Mouse (Mus musculus): ENCODE measurements around the gene Enpp6. TPM values are rescaled to one million over a fixed set of nuclear protein-coding genes. Genes with fewer than 3 reads are reported as not detected.

Enpp6 gene
- polyA plus RNA-seq, 1 experiment from 2014 or later = 0.32 TPM

- no peak for DNase-seq (ENCODE audit: low read depth, low spot score)
- ChIA-PET CTCF (interaction anchor here (1.0 to 5.1 kb wide), 2 partner anchors 9 to 408 kb away, joined by 5 to 19 read pairs; no protein-coding TSS in a partner anchor), POLR2A (no interaction called here)
Observed at GRCm38 (mm10) chr8:46962630-46963427, 23.9 kb upstream of the Enpp6 start.

GRCm38 (mm10) chr8:46963619-46964145 lies 23.0 kb upstream of the Enpp6 start:
- ChIA-PET CTCF (interaction anchor here (1.0 to 5.1 kb wide), 2 partner anchors 10 to 407 kb away, joined by 5 to 19 read pairs; no protein-coding TSS in a partner anchor), POLR2A (no interaction called here)
- H3K27me3 ChIP-seq = no peaks in the 10 kb centered on the region
- no peak for TF ChIP-seq CTCF (IDR thresholded peaks at IDR 0.05)
- no peak for ATAC-seq
- in situ Hi-C loops (cut with MboI; ENCODE audit: low pct_unique_long_range_greater_than_20kb) = no loop called here
- DNase-seq (ENCODE audit: low read depth, low spot score) = no peak

More at GRCm38 (mm10) chr8:46962630-46963427, 23.9 kb upstream of the Enpp6 start:
- in situ Hi-C loops (cut with MboI; ENCODE audit: low pct_unique_long_range_greater_than_20kb) = no loop called here
- H3K27me3 ChIP-seq = no peaks in the 10 kb centered on the region
- no peak for ATAC-seq
- TF ChIP-seq CTCF (IDR thresholded peaks at IDR 0.05) = no peak

- POLR2A ChIA-PET = no interaction called here
- in situ Hi-C loops (cut with MboI; ENCODE audit: low pct_unique_long_range_greater_than_20kb) = no loop called here
- CTCF ChIA-PET = interaction anchor here (5.1 kb wide), 1 partner anchor 12 kb away, joined by 19 read pairs; no protein-coding TSS in a partner anchor
- no peaks in the 10 kb centered on the region for H3K27me3 ChIP-seq
- DNase-seq (ENCODE audit: low read depth, low spot score) = no peak
- no peak for TF ChIP-seq CTCF (IDR thresholded peaks at IDR 0.05)
- ATAC-seq = no peak
Observed at GRCm38 (mm10) chr8:46965812-46966211, 20.9 kb upstream of the Enpp6 start.

- no peaks in the 10 kb centered on the region for H3K27me3 ChIP-seq
- ATAC-seq (no peak), DNase-seq (ENCODE audit: low read depth, low spot score) (no peak)
- POLR2A ChIA-PET = interaction anchor here (0.6 to 0.7 kb wide), 2 partner anchors 60 to 321 kb away, joined by 3 to 5 read pairs; no protein-coding TSS in a partner anchor
- CTCF ChIA-PET = interaction anchor here (0.7 to 2.5 kb wide), 8 partner anchors 9 to 402 kb away, joined by 3 to 16 read pairs (median 4); no protein-coding TSS in a partner anchor
- in situ Hi-C loops (cut with MboI; ENCODE audit: low pct_unique_long_range_greater_than_20kb) = no loop called here
- no peak for TF ChIP-seq CTCF (IDR thresholded peaks at IDR 0.05)
Observed at GRCm38 (mm10) chr8:46968721-46969120, 18.0 kb upstream of the Enpp6 start.

GRCm38 (mm10) chr8:46969386-46969785 lies 17.3 kb upstream of the Enpp6 start:
- DNase-seq (ENCODE audit: low read depth, low spot score) (no peak), ATAC-seq (no peak)
- in situ Hi-C loops (cut with MboI; ENCODE audit: low pct_unique_long_range_greater_than_20kb) = no loop called here
- H3K27me3 ChIP-seq = no peaks in the 10 kb centered on the region
- ChIA-PET CTCF (interaction anchor here (0.7 to 2.5 kb wide), 12 partner anchors 9 to 402 kb away, joined by 3 to 16 read pairs (median 4); no protein-coding TSS in a partner anchor), POLR2A (interaction anchor here (0.7 kb wide), 1 partner anchor 59 kb away, joined by 3 read pairs; no protein-coding TSS in a partner anchor)
- TF ChIP-seq CTCF (IDR thresholded peaks at IDR 0.05) = no peak

- in situ Hi-C loops (cut with MboI; ENCODE audit: low pct_unique_long_range_greater_than_20kb) = no loop called here
- no peak for DNase-seq (ENCODE audit: low read depth, low spot score)
- no peak for TF ChIP-seq CTCF (IDR thresholded peaks at IDR 0.05)
- H3K27me3 ChIP-seq = peaks cover 9% of the 10 kb centered on the region
- POLR2A ChIA-PET = no interaction called here
- no peak for ATAC-seq
- CTCF ChIA-PET = no interaction called here
Observed at GRCm38 (mm10) chr8:46977376-46977775, 9.3 kb upstream of the Enpp6 start.

GRCm38 (mm10) chr8:46982166-46982565 lies 4.5 kb upstream of the Enpp6 start:
- in situ Hi-C loops (cut with MboI; ENCODE audit: low pct_unique_long_range_greater_than_20kb) = no loop called here
- ATAC-seq (no peak), DNase-seq (ENCODE audit: low read depth, low spot score) (no peak)
- no peak for TF ChIP-seq CTCF (IDR thresholded peaks at IDR 0.05)
- ChIA-PET POLR2A (no interaction called here), CTCF (no interaction called here)
- peaks cover 6% of the 10 kb centered on the region for H3K27me3 ChIP-seq

GRCm38 (mm10) chr8:46982770-46983169 lies 3.9 kb upstream of the Enpp6 start:
- TF ChIP-seq CTCF (IDR thresholded peaks at IDR 0.05) = no peak
- in situ Hi-C loops (cut with MboI; ENCODE audit: low pct_unique_long_range_greater_than_20kb) = no loop called here
- no peak for ATAC-seq
- peaks cover 10% of the 10 kb centered on the region for H3K27me3 ChIP-seq
- ChIA-PET CTCF (no interaction called here), POLR2A (no interaction called here)
- DNase-seq (ENCODE audit: low read depth, low spot score) = no peak

GRCm38 (mm10) chr8:46984647-46985046 lies 2.0 kb upstream of the Enpp6 start:
- in situ Hi-C loops (cut with MboI; ENCODE audit: low pct_unique_long_range_greater_than_20kb) = no loop called here
- ChIA-PET POLR2A (no interaction called here), CTCF (no interaction called here)
- H3K27me3 ChIP-seq = peaks cover 5% of the 10 kb centered on the region
- DNase-seq (ENCODE audit: low read depth, low spot score) = no peak
- no peak for ATAC-seq
- no peak for TF ChIP-seq CTCF (IDR thresholded peaks at IDR 0.05)

- DNase-seq (ENCODE audit: low read depth, low spot score) (no peak), ATAC-seq (no peak)
- in situ Hi-C loops (cut with MboI; ENCODE audit: low pct_unique_long_range_greater_than_20kb) = no loop called here
- no peak for TF ChIP-seq CTCF (IDR thresholded peaks at IDR 0.05)
- peaks cover 4% of the 10 kb centered on the region for H3K27me3 ChIP-seq
- POLR2A ChIA-PET = no interaction called here
- CTCF ChIA-PET = no interaction called here
Observed at GRCm38 (mm10) chr8:46988366-46988765, 1.7 kb downstream of the Enpp6 start.

GRCm38 (mm10) chr8:46991081-46991480 lies 4.4 kb downstream of the Enpp6 start:
- in situ Hi-C loops (cut with MboI; ENCODE audit: low pct_unique_long_range_greater_than_20kb) = no loop called here
- CTCF ChIA-PET = interaction anchor here (0.6 to 0.7 kb wide), 2 partner anchors 12 to 37 kb away, joined by 3 read pairs; no protein-coding TSS in a partner anchor

More at GRCm38 (mm10) chr8:46991081-46991480, 4.4 kb downstream of the Enpp6 start:
- no peak for TF ChIP-seq CTCF (IDR thresholded peaks at IDR 0.05)
- DNase-seq (ENCODE audit: low read depth, low spot score) = peak; percentile 20
- ATAC-seq = peak; percentile 79
- POLR2A ChIA-PET = no interaction called here
- H3K27me3 ChIP-seq = peaks cover 8% of the 10 kb centered on the region

Measured in Patski (cell line).